Mouse (Mus musculus) kidney, embryonic 16.5 days (tissue): ENCODE results near the gene Fstl4. TPM values are rescaled to one million over a fixed set of nuclear protein-coding genes. Genes with fewer than 3 reads are reported as not detected.

Experiments
- ATAC-seq: fragments of 200-750 bp; cut with Nextera tagmentation; 2 replicates; pipeline ENCODE4 v1.8.0; 2017; ENCODE audit warnings: moderate TSS enrichment; ENCODE audit not compliant: low FRiP score, low TSS enrichment
- H3K27ac ChIP-seq: fragments of 300-500 bp; sonication (generic); 2 replicates; pipeline ENCODE4 v1.5.1; 2014; ENCODE audit warnings: low read length
- H3K27me3 ChIP-seq: fragments of 300-500 bp; sonication (generic); 2 replicates; pipeline ENCODE4 v1.6.1; 2014; ENCODE audit warnings: low read length, control low read depth, mixed read lengths; ENCODE audit not compliant: insufficient read depth
- H3K36me3 ChIP-seq: fragments of 300-500 bp; sonication (generic); 2 replicates; pipeline ENCODE4 v1.6.1; 2014; ENCODE audit warnings: low read length, control low read depth, mixed read lengths; ENCODE audit not compliant: insufficient read depth
- H3K4me1 ChIP-seq: fragments of 300-500 bp; sonication (generic); 2 replicates; pipeline ENCODE4 v1.6.1; 2014; ENCODE audit warnings: low read length, control low read depth, mixed read lengths; ENCODE audit not compliant: insufficient read depth
- H3K4me2 ChIP-seq: fragments of 300-500 bp; sonication (generic); replicated peaks from 2 replicates; pipeline ENCODE4 v1.6.1; 2014; ENCODE audit warnings: low read depth, low read length
- H3K4me3 ChIP-seq: fragments of 300-500 bp; sonication (generic); 2 replicates; pipeline ENCODE4 v1.5.1; 2014; ENCODE audit warnings: mild to moderate bottlenecking, low read length
- H3K9ac ChIP-seq: fragments of 300-500 bp; sonication (generic); replicated peaks from 2 replicates; pipeline ENCODE4 v1.6.1; 2014; ENCODE audit warnings: low read length
- H3K9me3 ChIP-seq: fragments of 300-500 bp; sonication (generic); 2 replicates; pipeline ENCODE4 v1.6.1; 2016; ENCODE audit warnings: low read length, control low read depth
- WGBS: fragments of 180-500 bp; shearing (Covaris S2); extraction: QIAGEN DNeasy Blood & Tissue Kit; methylation state at CpG from one replicate; pipeline ENCODE4 v1.1.7; 2014; 5-methylcytosine and 5-hydroxymethylcytosine counted together
- polyA plus RNA-seq: library from polyadenylated mRNA; unstranded; fragments of >200 nt; fragmentation: Nextera tagmentation; extraction: Ambion mirVana; gene quantifications from 2 replicates; pipeline ENCODE4 v1.2.1, GENCODE M21; 2015

Fstl4 gene
- polyA plus RNA-seq, 1 experiment from 2014 or later = 1.0 TPM

DNA sequence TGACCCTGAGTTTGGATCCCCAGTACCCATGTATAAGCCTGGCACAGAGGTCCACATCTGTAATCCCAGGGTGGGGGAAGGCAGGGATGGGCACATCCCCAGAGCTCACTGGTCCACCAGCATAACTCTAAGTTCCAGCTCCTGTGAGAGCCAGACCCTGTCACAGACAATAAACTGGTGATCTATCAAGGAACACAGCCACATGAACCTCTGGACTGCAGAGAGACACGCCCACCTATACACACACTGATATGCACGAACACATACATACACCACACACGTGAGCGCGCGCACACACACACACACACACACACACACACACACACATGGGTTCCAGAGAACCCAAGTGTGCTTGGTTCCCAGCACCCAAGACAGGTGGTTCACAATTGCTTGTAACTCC is 344.4 kb downstream of the Fstl4 start:
- no peak overlapping the region for H3K4me2 ChIP-seq
- no peaks in the 10 kb centered on the region for H3K4me1 ChIP-seq
- no peaks in the 10 kb centered on the region for H3K27me3 ChIP-seq
- no peaks in the 10 kb centered on the region for H3K36me3 ChIP-seq
- no peak overlapping the region for H3K9ac ChIP-seq
- no peaks in the 10 kb centered on the region for H3K9me3 ChIP-seq
- H3K27ac ChIP-seq = 0 out of 2 replicates have a peak overlapping the region, but pooled peaks have one; percentile 1
- no peak for ATAC-seq
- H3K4me3 ChIP-seq = no peak overlapping the region
- WGBS = 90% methylated on average over 6 of the region's 6 CpGs

DNA sequence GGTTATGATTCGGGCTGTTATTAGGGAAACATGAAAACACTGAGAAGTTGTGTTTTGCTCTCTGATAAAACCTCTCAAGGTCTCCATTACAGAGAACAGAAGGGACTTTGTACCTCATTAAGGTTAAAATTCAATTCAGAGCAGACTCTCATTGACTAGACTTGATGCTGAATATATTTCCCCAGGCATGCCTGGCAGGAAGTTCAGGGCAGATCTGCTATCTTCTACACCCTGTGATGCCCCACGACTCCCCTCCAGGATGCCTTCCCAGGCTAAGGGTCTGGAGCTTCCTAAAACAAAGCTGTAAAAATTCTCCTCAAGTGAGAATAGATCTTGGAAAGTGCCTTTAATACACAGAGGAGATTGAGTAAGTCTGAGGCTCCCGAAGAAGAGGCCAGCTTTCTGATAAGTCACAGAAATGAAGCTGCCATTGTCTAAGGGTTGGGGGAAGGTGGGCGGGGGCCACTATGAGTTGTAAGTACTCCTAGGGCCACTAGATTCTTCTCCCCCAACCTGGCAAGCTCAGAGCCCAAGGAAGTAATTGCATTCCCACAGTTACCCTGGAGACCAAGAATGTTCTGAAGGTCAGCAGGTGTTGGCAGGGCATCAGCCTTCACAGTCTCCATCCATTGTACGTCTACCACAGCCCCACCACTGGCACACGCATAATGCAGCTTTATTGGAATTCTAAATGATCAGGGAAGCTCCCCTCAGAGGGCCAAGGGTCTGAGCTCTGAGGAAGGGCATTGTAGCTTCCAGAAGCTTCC is 345.4 kb downstream of the Fstl4 start:
- peak overlapping the region; percentile 55; the same call in 1 of the 2 replicates for H3K27ac ChIP-seq
- H3K9ac ChIP-seq = no peak overlapping the region
- no peaks in the 10 kb centered on the region for H3K9me3 ChIP-seq
- no peaks in the 10 kb centered on the region for H3K4me1 ChIP-seq
- WGBS = 73% methylated on average over 6 of the region's 6 CpGs
- no peak overlapping the region for H3K4me3 ChIP-seq
- no peak overlapping the region for H3K4me2 ChIP-seq
- 0 out of 2 replicates have a peak, but pooled peaks have one; percentile 36 for ATAC-seq
- no peaks in the 10 kb centered on the region for H3K36me3 ChIP-seq
- no peaks in the 10 kb centered on the region for H3K27me3 ChIP-seq

GRCm38 (mm10) chr11:53115711-53116110 is 351.3 kb downstream of the Fstl4 start:
- Histone ChIP-seq H3K27ac (no peak overlapping the region), H3K4me2 (no peak overlapping the region), H3K4me1 (no peaks in the 10 kb centered on the region), H3K9me3 (no peaks in the 10 kb centered on the region), H3K4me3 (no peak overlapping the region), H3K36me3 (no peaks in the 10 kb centered on the region), H3K27me3 (no peaks in the 10 kb centered on the region), H3K9ac (no peak overlapping the region)
- WGBS = 57% methylated on average over 4 of the region's 4 CpGs
- no peak for ATAC-seq

GRCm38 (mm10) chr11:53116356-53116755 is 351.9 kb downstream of the Fstl4 start:
- H3K9me3 ChIP-seq = no peaks in the 10 kb centered on the region
- no peaks in the 10 kb centered on the region for H3K36me3 ChIP-seq
- no peaks in the 10 kb centered on the region for H3K4me1 ChIP-seq
- H3K4me3 ChIP-seq = no peak overlapping the region
- WGBS = 68% methylated on average over 2 of the region's 2 CpGs
- H3K27ac ChIP-seq = no peak overlapping the region
- H3K27me3 ChIP-seq = no peaks in the 10 kb centered on the region
- no peak for ATAC-seq
- H3K4me2 ChIP-seq = no peak overlapping the region
- no peak overlapping the region for H3K9ac ChIP-seq

GRCm38 (mm10) chr11:53118226-53118965 is 354.0 kb downstream of the Fstl4 start:
- Histone ChIP-seq H3K4me2 (no peak overlapping the region), H3K36me3 (no peaks in the 10 kb centered on the region), H3K27me3 (no peaks in the 10 kb centered on the region), H3K4me3 (no peak overlapping the region), H3K9me3 (no peaks in the 10 kb centered on the region), H3K9ac (no peak overlapping the region), H3K4me1 (no peaks in the 10 kb centered on the region), H3K27ac (no peak overlapping the region)
- no peak for ATAC-seq
- 91% methylated on average over 11 of the region's 11 CpGs for WGBS

- ATAC-seq = no peak
- Histone ChIP-seq H3K4me3 (no peak overlapping the region), H3K9ac (no peak overlapping the region), H3K27ac (no peak overlapping the region), H3K36me3 (no peaks in the 10 kb centered on the region), H3K9me3 (no peaks in the 10 kb centered on the region), H3K4me1 (no peaks in the 10 kb centered on the region), H3K4me2 (no peak overlapping the region), H3K27me3 (no peaks in the 10 kb centered on the region)
- 86% methylated on average over 5 of the region's 5 CpGs for WGBS
Measured at GRCm38 (mm10) chr11:53119966-53120365, 355.5 kb downstream of the Fstl4 start.

- no peak overlapping the region for H3K4me3 ChIP-seq
- H3K36me3 ChIP-seq = no peaks in the 10 kb centered on the region
- no peaks in the 10 kb centered on the region for H3K9me3 ChIP-seq
- H3K4me1 ChIP-seq = no peaks in the 10 kb centered on the region
- H3K27ac ChIP-seq = no peak overlapping the region
- no peak overlapping the region for H3K9ac ChIP-seq
- no peaks in the 10 kb centered on the region for H3K27me3 ChIP-seq
- 0 out of 2 replicates have a peak, but pooled peaks have one; percentile 21 for ATAC-seq
- H3K4me2 ChIP-seq = no peak overlapping the region
- 26% methylated on average over 1 of the region's 1 CpGs for WGBS
Measured at GRCm38 (mm10) chr11:53121208-53121607, 356.8 kb downstream of the Fstl4 start.

DNA sequence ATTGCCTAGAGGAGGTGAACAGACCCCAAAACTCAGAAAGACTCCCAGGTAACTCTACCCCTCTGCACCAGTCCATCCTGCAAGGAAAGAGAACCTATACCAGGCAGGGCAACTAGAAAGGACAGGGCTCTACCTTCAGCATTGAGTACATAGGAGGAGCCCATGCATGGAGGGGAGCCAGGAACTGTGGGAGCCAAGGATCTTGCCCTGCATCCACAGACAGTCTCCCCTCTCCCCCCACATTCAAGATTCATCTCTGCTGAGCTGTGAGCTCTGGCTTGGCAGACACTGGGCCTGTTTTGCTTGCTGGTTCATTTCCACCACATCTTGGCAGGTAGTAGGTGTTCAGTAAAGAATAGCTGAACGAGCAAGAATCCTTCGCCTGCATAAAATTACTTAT is 360.4 kb downstream of the Fstl4 start:
- Histone ChIP-seq H3K4me3 (no peak overlapping the region), H3K9ac (no peak overlapping the region), H3K27me3 (no peaks in the 10 kb centered on the region), H3K4me1 (no peaks in the 10 kb centered on the region), H3K36me3 (no peaks in the 10 kb centered on the region), H3K9me3 (no peaks in the 10 kb centered on the region), H3K27ac (no peak overlapping the region), H3K4me2 (no peak overlapping the region)
- ATAC-seq = no peak
- WGBS = 86% methylated on average over 2 of the region's 2 CpGs

GRCm38 (mm10) chr11:53126660-53127059 is 362.2 kb downstream of the Fstl4 start:
- no peaks in the 10 kb centered on the region for H3K36me3 ChIP-seq
- H3K27me3 ChIP-seq = no peaks in the 10 kb centered on the region
- WGBS = 63% methylated on average over 6 of the region's 6 CpGs
- no peak for ATAC-seq
- no peak overlapping the region for H3K4me2 ChIP-seq
- no peak overlapping the region for H3K27ac ChIP-seq
- H3K9me3 ChIP-seq = no peaks in the 10 kb centered on the region
- no peak overlapping the region for H3K4me3 ChIP-seq
- H3K4me1 ChIP-seq = no peaks in the 10 kb centered on the region
- H3K9ac ChIP-seq = no peak overlapping the region

GRCm38 (mm10) chr11:53128661-53129060 is 364.2 kb downstream of the Fstl4 start:
- ATAC-seq = no peak
- no peak overlapping the region for H3K4me3 ChIP-seq
- no peaks in the 10 kb centered on the region for H3K36me3 ChIP-seq
- WGBS = 74% methylated on average over 2 of the region's 2 CpGs
- H3K9ac ChIP-seq = no peak overlapping the region
- H3K4me2 ChIP-seq = no peak overlapping the region
- H3K27ac ChIP-seq = no peak overlapping the region
- H3K9me3 ChIP-seq = no peaks in the 10 kb centered on the region
- peaks cover 9% of the 10 kb centered on the region; the same call in 1 of the 2 replicates for H3K4me1 ChIP-seq
- H3K27me3 ChIP-seq = no peaks in the 10 kb centered on the region
